Mouse (Mus musculus) kidney, adult 2 months (tissue): ENCODE results near the gene Guca2a.

Experiments used
- CTCF ChIP-seq: fragments of 200-500 bp; conservative IDR thresholded peaks from 2 replicates; pipeline ENCODE4 v1.5.1; 2011; ENCODE audit warnings: low read depth, mild to moderate bottlenecking, control low read depth, low read length, moderate library complexity, mixed read lengths; ENCODE audit not compliant: insufficient read depth, insufficient read length
- POLR2A ChIP-seq: fragments of 200-500 bp; IDR thresholded peaks from one replicate; pipeline ENCODE4 v1.6.1; 2011; ENCODE audit warnings: low read depth, low read length, control low read depth

GRCm38 (mm10) chr4:119657011-119657410, 19.5 kb downstream of the Guca2a start:
- no peak for TF ChIP-seq CTCF
- TF ChIP-seq POLR2A = no peak
